Mouse (Mus musculus) stomach, postnatal 0 days (tissue): ENCODE results near the gene Col4a1.

Experiments used
- CTCF ChIP-seq: IDR thresholded peaks from 2 replicates; pipeline ENCODE4 v1.5.1; 2016; ENCODE audit warnings: antibody characterized with exemption, low read depth, mild to moderate bottlenecking, moderate library complexity
- EP300 ChIP-seq: optimal IDR thresholded peaks from 2 replicates; pipeline ENCODE3; 2016; ENCODE audit warnings: antibody characterized with exemption

GRCm38 (mm10) chr8:11316118-11316517, 3.5 kb upstream of the Col4a1 start:
- no peak for TF ChIP-seq CTCF
- no peak for TF ChIP-seq EP300
